Mouse (Mus musculus) cerebellum, postnatal 25 days (tissue): Measurements from ENCODE around the gene Crebl2.
A peak's percentile ranks its signal among the peaks of the same experiment; 100 is the strongest.

Experiments
- DNase-seq, 2 experiments: peaks; one replicate each; pipeline ENCODE4 v3.0.0; 2021; ENCODE audit warnings: mixed read lengths in 2 of 2

Gene Crebl2

GRCm38 (mm10) chr6:134822844-134823243 is 7.1 kb upstream of the Crebl2 start:
- peak in 1 of 2 experiments; percentile 32 for DNase-seq

DNA sequence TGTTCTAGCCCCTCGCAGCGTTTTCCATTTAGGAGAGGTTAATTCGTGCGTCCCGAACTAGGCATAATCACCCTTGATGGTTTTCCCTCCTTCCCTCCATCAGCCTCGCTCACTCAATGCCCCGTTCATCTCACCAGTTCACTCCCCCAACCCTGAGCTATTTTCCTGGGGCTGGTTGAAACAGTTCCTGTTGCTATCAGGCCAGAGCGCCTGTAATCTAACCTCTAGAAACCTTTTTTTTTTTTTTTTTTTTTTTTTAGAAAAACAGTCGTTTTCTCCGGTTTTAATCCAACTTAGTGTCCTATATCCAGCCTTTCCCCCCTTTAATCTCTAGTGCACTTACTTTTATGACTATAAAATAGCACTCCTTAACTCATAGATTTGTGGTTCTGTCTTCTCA is 822 bp downstream of the Crebl2 start:
- DNase-seq: no peak

GRCm38 (mm10) chr6:134834585-134835251 is 4.8 kb downstream of the Crebl2 start:
- no peak for DNase-seq

GRCm38 (mm10) chr6:134838111-134838510 is 8.2 kb downstream of the Crebl2 start:
- DNase-seq: no peak

- no peak for DNase-seq
These were observed 10.4 kb downstream of the Crebl2 start for GRCm38 (mm10) chr6:134840346-134840745.

GRCm38 (mm10) chr6:134845726-134846125 is 15.8 kb downstream of the Crebl2 start:
- DNase-seq: no peak

DNA sequence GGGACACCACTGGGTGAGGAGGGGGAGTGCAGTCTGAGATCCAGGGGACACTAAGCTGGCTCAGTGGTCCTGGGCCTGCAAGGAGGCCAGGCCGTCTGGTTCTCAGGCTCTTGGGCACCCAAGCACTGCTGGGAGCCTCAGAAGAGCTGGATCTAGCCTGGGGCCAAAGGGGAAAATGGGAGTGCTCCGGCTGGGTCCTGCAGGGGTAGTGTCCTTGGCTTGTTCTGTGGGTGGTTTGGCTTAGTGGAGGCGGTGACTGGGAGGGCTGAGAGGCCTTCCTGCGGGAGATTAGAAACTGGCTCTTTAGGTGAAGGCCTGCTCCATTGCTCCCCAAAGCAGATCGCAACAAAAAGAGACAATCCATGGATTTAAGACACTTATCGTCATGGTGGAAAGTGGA is 16.4 kb downstream of the Crebl2 start:
- no peak for DNase-seq

DNA sequence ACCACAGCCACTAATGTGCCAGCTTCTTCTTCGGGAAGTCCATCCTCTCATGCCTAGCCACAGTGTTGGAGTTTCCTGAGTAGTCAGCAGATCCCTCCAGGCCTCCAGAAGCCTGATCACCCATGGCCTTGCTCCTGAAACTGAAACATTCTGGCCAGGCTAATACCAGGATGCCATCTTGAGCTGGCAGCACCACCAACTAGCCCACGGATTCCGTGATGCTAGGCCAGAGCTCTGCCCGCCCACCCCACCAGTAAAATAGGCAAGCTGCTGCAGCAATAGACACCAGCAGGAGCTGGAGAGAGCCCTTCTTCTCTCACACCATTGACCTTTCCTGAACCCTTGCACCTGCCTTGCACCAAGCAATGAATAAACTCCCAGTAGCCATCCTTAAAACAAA is 17.6 kb downstream of the Crebl2 start:
- no peak for DNase-seq

- peak; percentile 33 to 73 for DNase-seq
These were observed 18.4 kb downstream of the Crebl2 start for GRCm38 (mm10) chr6:134848197-134848890.

DNA sequence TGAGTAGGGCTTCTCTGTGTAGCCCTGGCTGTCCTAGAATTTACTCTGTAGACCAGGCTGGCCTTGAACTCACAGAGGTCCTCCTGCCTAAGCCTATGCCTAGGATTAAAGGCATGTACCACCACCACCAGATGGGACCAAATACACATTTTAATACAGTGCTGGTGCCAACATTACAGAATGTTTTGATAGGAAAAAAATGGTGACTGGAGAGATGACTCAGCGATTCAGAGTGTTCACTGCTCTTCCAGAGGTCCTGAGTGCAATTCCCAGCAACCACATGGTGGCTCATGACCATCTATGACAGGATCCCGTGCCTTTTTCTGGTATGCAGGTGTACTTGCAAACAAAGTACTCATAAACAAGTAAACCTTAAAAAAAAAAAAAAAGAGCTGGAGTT is 19.5 kb downstream of the Crebl2 start:
- DNase-seq: no peak

DNA sequence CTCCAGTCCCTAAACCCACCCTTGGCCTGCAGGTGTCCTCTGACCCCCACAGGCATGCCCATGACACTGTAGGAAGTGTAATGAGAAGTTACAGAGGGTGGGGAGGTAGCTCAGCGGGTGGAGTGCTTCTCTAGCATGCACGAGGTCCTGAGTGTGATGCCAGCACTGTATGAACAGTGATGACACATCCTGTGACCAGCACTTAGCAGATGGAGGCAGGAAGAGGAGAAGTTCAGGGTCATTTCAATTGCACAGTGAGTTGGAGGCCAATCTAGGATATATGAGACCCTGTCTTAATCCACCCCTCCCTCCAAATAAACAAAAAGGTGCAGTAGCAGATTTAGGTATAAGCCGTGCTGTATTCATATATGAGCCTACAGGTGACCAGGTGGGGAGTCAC is 20.0 kb downstream of the Crebl2 start:
- no peak for DNase-seq

DNA sequence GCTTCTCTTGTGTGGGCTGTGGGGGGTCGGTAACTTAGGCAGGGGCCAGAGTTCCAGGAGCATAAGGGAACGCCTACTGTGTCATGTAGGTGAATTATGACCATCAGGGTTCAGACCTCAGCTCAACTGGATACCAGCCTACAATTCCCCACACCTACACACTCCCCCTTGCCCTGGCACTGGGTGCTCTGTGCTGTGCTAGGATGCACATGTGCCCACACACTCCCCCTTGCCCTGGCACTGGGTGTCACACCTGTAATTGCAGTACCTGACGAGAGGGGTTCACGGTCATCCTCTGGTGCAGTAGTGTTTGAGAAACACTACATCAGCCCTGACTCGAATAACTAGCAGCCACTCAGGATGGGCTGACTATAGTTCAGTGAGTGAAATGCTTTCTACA is 24.8 kb downstream of the Crebl2 start:
- DNase-seq: no peak

GRCm38 (mm10) chr6:134855926-134856325 is 26.0 kb downstream of the Crebl2 start:
- DNase-seq: no peak

GRCm38 (mm10) chr6:134859021-134859420 is 29.1 kb downstream of the Crebl2 start:
- DNase-seq: no peak

DNA sequence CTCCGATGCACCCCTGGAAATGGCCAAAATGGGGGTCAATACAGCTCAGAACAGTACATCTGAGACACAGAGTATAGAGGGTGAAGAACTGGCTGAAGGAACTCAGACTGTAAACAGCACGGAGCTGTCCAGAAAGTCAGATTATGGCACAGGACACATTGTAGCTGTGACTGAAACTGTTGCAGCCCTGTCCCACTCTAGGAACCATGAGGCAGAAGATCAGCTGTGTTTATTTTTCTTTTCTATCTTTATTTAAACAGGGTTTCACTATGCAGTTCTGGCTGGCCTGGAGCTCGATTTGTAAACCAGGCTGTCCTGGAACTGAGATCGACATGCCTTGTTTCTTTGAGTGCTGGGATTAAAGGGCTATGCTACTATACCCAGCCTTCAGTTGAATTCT is 30.3 kb downstream of the Crebl2 start:
- DNase-seq: no peak

DNA sequence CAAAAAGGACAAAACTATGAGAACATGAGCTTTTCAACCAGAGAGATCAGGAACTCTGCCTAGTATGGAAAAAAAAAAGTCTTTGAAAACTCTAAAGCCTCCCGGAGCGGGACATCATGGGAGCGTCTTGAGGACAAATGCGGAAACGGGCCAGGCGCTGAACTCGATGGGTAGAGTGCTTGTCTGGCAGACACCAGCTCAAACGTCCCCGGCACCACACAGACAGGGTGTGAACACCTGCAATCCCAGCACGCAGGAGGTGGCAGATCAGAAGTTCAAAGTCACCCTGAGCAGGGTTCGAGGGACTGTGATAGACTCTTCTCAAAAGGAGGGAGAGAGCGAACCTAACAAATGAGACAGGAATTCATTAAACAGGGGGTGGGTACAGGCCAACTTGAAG is 31.4 kb downstream of the Crebl2 start:
- DNase-seq: no peak

DNA sequence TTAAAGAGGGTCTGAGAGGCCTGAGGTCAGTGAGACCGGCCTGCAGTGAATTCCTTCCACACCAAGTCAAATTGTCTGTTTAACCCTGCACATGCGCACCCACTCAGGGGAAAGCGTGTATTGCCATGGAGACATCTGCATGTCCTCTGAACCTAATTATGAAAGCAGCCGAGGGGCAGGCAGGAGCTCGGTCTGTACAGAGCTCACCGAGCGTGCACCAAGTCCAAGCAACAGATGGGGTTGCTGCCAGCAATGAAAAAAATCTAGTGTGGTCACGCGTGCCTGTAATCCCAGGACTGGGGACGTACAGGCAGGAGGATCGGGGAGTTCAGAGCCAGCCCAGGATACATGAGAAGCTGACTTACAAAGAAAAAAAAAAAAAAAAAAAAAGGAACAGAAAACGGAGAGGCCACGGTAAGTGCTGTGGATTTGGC is 32.7 kb downstream of the Crebl2 start:
- DNase-seq: peak in 1 of 2 experiments; percentile 40

GRCm38 (mm10) chr6:134863146-134863545 is 33.2 kb downstream of the Crebl2 start:
- peak; percentile 98 to 99 for DNase-seq

GRCm38 (mm10) chr6:134866113-134866512 is 36.2 kb downstream of the Crebl2 start:
- DNase-seq: no peak

DNA sequence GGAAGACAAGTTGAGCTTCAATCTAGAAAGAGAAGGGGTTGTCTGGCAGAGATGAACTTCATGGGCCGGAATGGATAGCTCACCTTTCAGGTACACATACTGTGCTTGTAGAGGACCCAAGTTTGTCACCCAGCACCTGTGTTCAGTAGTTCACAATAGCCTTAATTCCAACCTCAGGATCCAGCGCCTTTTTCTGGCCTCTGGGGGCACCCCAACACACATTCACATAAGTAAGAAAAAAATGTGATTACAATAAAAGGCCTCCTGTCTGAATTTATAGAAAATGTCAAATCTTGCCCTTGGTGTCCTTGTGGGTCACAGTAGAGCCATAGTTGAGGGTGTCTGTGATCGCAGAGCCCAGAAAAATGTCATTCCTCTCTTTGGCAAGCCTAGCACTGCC is 37.4 kb downstream of the Crebl2 start:
- DNase-seq: no peak

GRCm38 (mm10) chr6:134870209-134870742 is 40.3 kb downstream of the Crebl2 start:
- DNase-seq: no peak

GRCm38 (mm10) chr6:134870887-134871286 is 40.9 kb downstream of the Crebl2 start:
- DNase-seq: no peak

DNA sequence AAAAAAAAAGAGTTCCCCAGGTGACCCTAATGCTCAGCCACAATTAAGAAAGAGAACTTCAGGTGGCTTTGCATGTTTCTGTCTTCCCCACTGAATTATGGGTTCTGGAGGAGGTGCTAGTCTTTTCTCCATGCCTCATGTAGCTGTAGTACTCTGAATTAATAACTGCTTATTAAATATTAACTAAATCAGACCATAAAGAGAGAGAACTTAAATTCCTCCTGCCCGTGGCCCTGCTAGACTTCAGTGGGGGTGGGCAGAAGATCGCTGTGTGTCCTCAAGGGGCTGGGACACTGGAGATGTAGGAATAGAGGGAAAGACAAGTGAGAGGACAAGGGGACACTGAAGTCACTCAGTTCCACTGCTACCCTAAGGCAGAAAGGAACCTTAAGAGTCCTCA is 42.3 kb downstream of the Crebl2 start:
- DNase-seq: no peak

DNA sequence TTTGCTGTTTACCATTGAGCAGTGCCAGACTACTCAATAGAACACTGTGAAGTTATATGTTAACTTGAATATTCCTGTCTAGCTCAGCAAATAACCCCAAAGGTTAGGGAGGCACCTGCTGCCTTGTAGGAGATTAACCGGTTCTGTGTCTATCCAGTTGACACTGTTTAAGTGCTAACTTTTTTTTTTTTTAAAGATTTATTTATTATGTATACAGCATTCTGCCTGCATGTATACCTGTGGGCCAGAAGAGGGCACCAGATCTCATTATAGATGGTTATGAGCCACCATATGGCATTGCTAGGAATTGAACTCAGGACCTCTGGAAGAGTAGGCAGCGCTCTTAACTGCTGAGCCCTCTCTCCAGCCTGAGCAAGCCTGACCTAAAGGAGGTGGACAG is 43.1 kb downstream of the Crebl2 start:
- DNase-seq: no peak
